Mouse (Mus musculus): ENCODE data around the gene Zfp989.
"Not testable (repeated sequence)": the region's sequence is repeated elsewhere in the genome, so short reads cannot be mapped to it uniquely, and the experiment has no call there.

The Zfp989 gene

GRCm38 (mm10) chr4:146971757-146972156 lies at the start of gene Zfp989:
Gene Zfp989 (plus strand): TSS chr4:146971976.
- DNase-seq (ENCODE audit: low spot score in 2 of 2), result not testable (repeated sequence)

- no peak for DNase-seq (ENCODE audit: low spot score in 2 of 2)
Measured at GRCm38 (mm10) chr4:146932311-146933082, 39.3 kb upstream of the Zfp989 start.

- not testable (repeated sequence) for DNase-seq (ENCODE audit: low spot score in 2 of 2)
Measured at GRCm38 (mm10) chr4:146941691-146942090, 30.1 kb upstream of the Zfp989 start.

GRCm38 (mm10) chr4:146976581-146976980 lies 4.8 kb downstream of the Zfp989 start:
- DNase-seq (ENCODE audit: low spot score in 2 of 2), result not testable (repeated sequence)

GRCm38 (mm10) chr4:147018400-147018799 lies 46.6 kb downstream of the Zfp989 start:
- DNase-seq (ENCODE audit: low spot score in 2 of 2), result not testable (repeated sequence)

GRCm38 (mm10) chr4:147021550-147021949 lies 49.8 kb downstream of the Zfp989 start, which contains the start of gene Rex2:
Gene Rex2 (plus strand): TSS chr4:147021850.
- not testable (repeated sequence) for DNase-seq (ENCODE audit: low spot score in 2 of 2)

GRCm38 (mm10) chr4:147026374-147026773 lies 54.6 kb downstream of the Zfp989 start:
- DNase-seq (ENCODE audit: low spot score in 2 of 2), result not testable (repeated sequence)

- DNase-seq (ENCODE audit: low spot score in 2 of 2), result not testable (repeated sequence)
Measured at GRCm38 (mm10) chr4:147031308-147032036, 59.7 kb downstream of the Zfp989 start.

Measured in right cerebral cortex, postnatal 36 days (tissue).